Comparison of ENCODE assay signal across 9 mouse cellular contexts in the genomic region with DNA sequence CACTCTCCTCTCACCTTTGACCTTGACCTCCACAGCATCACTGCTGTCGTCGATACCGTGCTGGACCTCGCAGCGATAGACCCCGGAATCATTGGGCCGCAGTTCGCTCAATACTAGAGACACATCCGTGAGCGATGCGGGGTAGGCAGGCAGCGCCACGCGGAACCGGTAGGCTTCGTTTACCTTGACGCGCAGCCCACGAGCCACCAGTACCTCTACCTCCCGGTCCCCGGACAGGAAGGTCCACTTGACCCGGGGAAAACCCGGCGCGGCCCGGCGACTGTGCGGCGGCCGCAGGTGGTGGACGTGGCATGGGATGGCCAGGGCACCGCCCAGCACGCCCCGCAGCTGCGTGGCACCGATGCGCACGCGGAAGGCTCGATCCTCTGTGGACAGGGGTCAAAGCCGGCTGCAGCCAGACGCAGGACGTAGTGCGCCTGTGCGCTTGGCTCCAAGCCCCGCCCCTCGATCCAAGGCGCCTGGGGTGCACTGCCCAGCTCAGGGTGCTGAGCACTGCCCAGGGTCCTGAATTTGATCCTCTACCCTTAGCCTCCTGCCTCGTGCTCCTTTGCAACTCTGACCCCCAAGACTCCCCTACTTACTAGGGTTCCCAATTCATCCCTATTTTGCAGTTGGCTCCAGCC. TPM values are rescaled to one million over a fixed set of nuclear protein-coding genes. Genes with fewer than 3 reads are reported as not detected.
DNase-seq lines count a peak whose midpoint lies in the region; ATAC-seq lines count a peak whose summit lies in the region.
"Had no signal": no experiment of that assay in that cellular context is flagged by ENCODE, and none has a peak within 500 bp of the region (broad histone marks: within the 10 kb centered on the region; RNA-seq: fewer than 3 reads in every experiment).

No protein-coding gene starts in this region.

- H3K4me2 ChIP-seq in kidney, embryonic 15.5 days = peak overlapping the region; percentile 67
- peak overlapping the region; percentile 57 for H3K4me2 ChIP-seq in embryonic facial prominence, embryonic 11.5 days (ENCODE audit: low read depth, low read length)
- peak overlapping the region; percentile 96 for H3K4me2 ChIP-seq in hindbrain, embryonic 16.5 days (ENCODE audit: low read length)
- peak overlapping the region; percentile 55 for H3K4me2 ChIP-seq in lung, embryonic 15.5 days

- peak; percentile 40; the same call in 1 of the 2 replicates for ATAC-seq in kidney, embryonic 15.5 days (replicated peaks; ENCODE audit: low FRiP score)
- 0 out of 2 replicates have a peak, but pooled peaks have one; percentile 36 for ATAC-seq in embryonic facial prominence, embryonic 11.5 days (replicated peaks; ENCODE audit: insufficient number of reproducible peaks, low FRiP score, low TSS enrichment, low read depth)
- no peak for ATAC-seq in hindbrain, embryonic 16.5 days
- ATAC-seq in lung, embryonic 15.5 days (ENCODE audit: borderline replicate concordance, extremely low read depth, low FRiP score, low TSS enrichment) = no peak

- no peak overlapping the region for H3K27ac ChIP-seq in kidney, embryonic 15.5 days
- H3K27ac ChIP-seq in embryonic facial prominence, embryonic 11.5 days (replicated peaks; ENCODE audit: low read depth, low read length) = no peak overlapping the region
- H3K27ac ChIP-seq in hindbrain, embryonic 16.5 days (ENCODE audit: low read depth, low read length) = no peak overlapping the region
- H3K27ac ChIP-seq in lung, embryonic 15.5 days = no peak overlapping the region
- H3K27ac ChIP-seq: liver, embryonic 14.5 days had no signal

- 1% methylated on average over 49 of the region's 49 CpGs for WGBS in kidney, embryonic 15.5 days
- under 1% methylated on average over 49 of the region's 49 CpGs for WGBS in embryonic facial prominence, embryonic 11.5 days
- WGBS in hindbrain, embryonic 16.5 days = under 1% methylated on average over 49 of the region's 49 CpGs
- WGBS in lung, embryonic 15.5 days = 2% methylated on average over 49 of the region's 49 CpGs

- H3K27me3 ChIP-seq in kidney, embryonic 15.5 days = peaks cover 100% of the 10 kb centered on the region
- H3K27me3 ChIP-seq in embryonic facial prominence, embryonic 11.5 days (ENCODE audit: control insufficient read depth, insufficient read depth, low read length) = peaks cover 82% of the 10 kb centered on the region
- H3K27me3 ChIP-seq in hindbrain, embryonic 16.5 days (replicated peaks; ENCODE audit: control insufficient read depth, insufficient read depth, low read length) = peaks cover 76% of the 10 kb centered on the region
- H3K27me3 ChIP-seq in lung, embryonic 15.5 days = peaks cover 98% of the 10 kb centered on the region

- H3K36me3 ChIP-seq in kidney, embryonic 15.5 days = no peaks in the 10 kb centered on the region
- H3K36me3 ChIP-seq in embryonic facial prominence, embryonic 11.5 days (replicated peaks; ENCODE audit: control insufficient read depth, insufficient read depth, low read depth, low read length) = no peaks in the 10 kb centered on the region
- 0 out of 2 replicates have a peak, but pooled peaks cover 2% of the 10 kb centered on the region for H3K36me3 ChIP-seq in hindbrain, embryonic 16.5 days (ENCODE audit: control insufficient read depth, insufficient read depth, low read length)
- no peaks in the 10 kb centered on the region for H3K36me3 ChIP-seq in lung, embryonic 15.5 days

- peak overlapping the region; percentile 40 for H3K4me3 ChIP-seq in kidney, embryonic 15.5 days (replicated peaks)
- H3K4me3 ChIP-seq in embryonic facial prominence, embryonic 11.5 days (ENCODE audit: low read depth, low read length) = peak overlapping the region; percentile 25
- peak overlapping the region; percentile 46 for H3K4me3 ChIP-seq in hindbrain, embryonic 16.5 days (ENCODE audit: low read length)
- H3K4me3 ChIP-seq in lung, embryonic 15.5 days = peak overlapping the region; percentile 30

- DNase-seq in kidney, adult 9 months = no peak
- no peak for DNase-seq in embryonic facial prominence, embryonic 11.5 days (ENCODE audit: low spot score)
- peak; percentile 78 for DNase-seq in testis, postnatal 10 days (ENCODE audit: low spot score)
- DNase-seq in spleen, adult 18-20 months = no peak
- no peak for DNase-seq in layer of hippocampus, adult 9-11 months

- H3K9ac ChIP-seq in kidney, embryonic 15.5 days = no peak overlapping the region
- no peak overlapping the region; the same call in 1 of the 2 replicates for H3K9ac ChIP-seq in embryonic facial prominence, embryonic 11.5 days (replicated peaks; ENCODE audit: low read length)
- peak overlapping the region; percentile 62 for H3K9ac ChIP-seq in hindbrain, embryonic 16.5 days (ENCODE audit: low read depth, low read length)
- no peak overlapping the region for H3K9ac ChIP-seq in lung, embryonic 15.5 days
- H3K9ac ChIP-seq: liver, embryonic 14.5 days had no signal

- H3K9me3 ChIP-seq in kidney, embryonic 15.5 days (replicated peaks) = no peaks in the 10 kb centered on the region
- no peaks in the 10 kb centered on the region for H3K9me3 ChIP-seq in embryonic facial prominence, embryonic 11.5 days (replicated peaks; ENCODE audit: control insufficient read depth, low read length)
- H3K9me3 ChIP-seq in hindbrain, embryonic 16.5 days (ENCODE audit: control insufficient read depth, low read length) = no peaks in the 10 kb centered on the region
- H3K9me3 ChIP-seq in lung, embryonic 15.5 days = no peaks in the 10 kb centered on the region

- H3K4me1 ChIP-seq in kidney, embryonic 15.5 days = peaks cover 30% of the 10 kb centered on the region
- H3K4me1 ChIP-seq in embryonic facial prominence, embryonic 11.5 days (ENCODE audit: control insufficient read depth, insufficient read depth, low read length) = peaks cover 7% of the 10 kb centered on the region
- H3K4me1 ChIP-seq in hindbrain, embryonic 16.5 days (ENCODE audit: control insufficient read depth, insufficient read depth, low read depth, low read length) = peaks cover 35% of the 10 kb centered on the region
- H3K4me1 ChIP-seq in lung, embryonic 15.5 days = peaks cover 26% of the 10 kb centered on the region

RNA-seq across cellular contexts. Expression of gene Bcan, which starts 2.9 kb away (rescaled TPM):
- polyA plus RNA-seq in kidney, embryonic 15.5 days (2015; fragmentation: Nextera tagmentation; extraction: Ambion mirVana) = 0.17 and 0.33 TPM in 2 replicates
- 0.06 TPM in 1 of 2 replicates, not detected in the other for polyA plus RNA-seq in embryonic facial prominence, embryonic 11.5 days (2014; fragmentation: Nextera tagmentation; extraction: Ambion mirVana)
- 150 and 186 TPM in 2 replicates for polyA plus RNA-seq in hindbrain, embryonic 16.5 days (2015; fragmentation: Nextera tagmentation; extraction: Ambion mirVana)
- polyA plus RNA-seq in lung, embryonic 15.5 days (2015; fragmentation: Nextera tagmentation; extraction: Ambion mirVana) = 0.07 and 0.18 TPM in 2 replicates
- polyA plus RNA-seq: liver, embryonic 14.5 days had no signal

RNA-seq across cellular contexts. Expression of gene Nes, which starts 26.2 kb away (rescaled TPM):
- polyA plus RNA-seq in kidney, embryonic 15.5 days (2015; fragmentation: Nextera tagmentation; extraction: Ambion mirVana) = 31.1 and 34.6 TPM in 2 replicates
- polyA plus RNA-seq in embryonic facial prominence, embryonic 11.5 days (2014; fragmentation: Nextera tagmentation; extraction: Ambion mirVana) = 15.1 and 16.2 TPM in 2 replicates
- polyA plus RNA-seq in hindbrain, embryonic 16.5 days (2015; fragmentation: Nextera tagmentation; extraction: Ambion mirVana) = 15.6 and 20.2 TPM in 2 replicates
- 30.1 and 32.4 TPM in 2 replicates for polyA plus RNA-seq in lung, embryonic 15.5 days (2015; fragmentation: Nextera tagmentation; extraction: Ambion mirVana)

RNA-seq across cellular contexts. Expression of gene Hapln2, which starts 30.3 kb away (rescaled TPM):
- polyA plus RNA-seq in kidney, embryonic 15.5 days (2015; fragmentation: Nextera tagmentation; extraction: Ambion mirVana) = 0.12 and 0.23 TPM in 2 replicates
- 0.32 TPM in 1 of 2 replicates, not detected in the other for polyA plus RNA-seq in embryonic facial prominence, embryonic 11.5 days (2014; fragmentation: Nextera tagmentation; extraction: Ambion mirVana)
- 0.30 and 0.66 TPM in 2 replicates for polyA plus RNA-seq in hindbrain, embryonic 16.5 days (2015; fragmentation: Nextera tagmentation; extraction: Ambion mirVana)
- polyA plus RNA-seq in lung, embryonic 15.5 days (2015; fragmentation: Nextera tagmentation; extraction: Ambion mirVana) = 0.07 and 0.23 TPM in 2 replicates
- polyA plus RNA-seq: liver, embryonic 14.5 days had no signal

RNA-seq across cellular contexts. Expression of gene Gpatch4, which starts 45.8 kb away (rescaled TPM):
- polyA plus RNA-seq in kidney, embryonic 15.5 days (2015; fragmentation: Nextera tagmentation; extraction: Ambion mirVana) = 38.2 and 45.4 TPM in 2 replicates
- polyA plus RNA-seq in embryonic facial prominence, embryonic 11.5 days (2014; fragmentation: Nextera tagmentation; extraction: Ambion mirVana) = 34.7 and 37.8 TPM in 2 replicates
- 34.9 and 35.8 TPM in 2 replicates for polyA plus RNA-seq in hindbrain, embryonic 16.5 days (2015; fragmentation: Nextera tagmentation; extraction: Ambion mirVana)
- polyA plus RNA-seq in lung, embryonic 15.5 days (2015; fragmentation: Nextera tagmentation; extraction: Ambion mirVana) = 30.6 and 31.6 TPM in 2 replicates

RNA-seq across cellular contexts. Expression of gene Crabp2, which starts 48.6 kb away (rescaled TPM):
- polyA plus RNA-seq in kidney, embryonic 15.5 days (2015; fragmentation: Nextera tagmentation; extraction: Ambion mirVana) = 81.1 and 82.3 TPM in 2 replicates
- 626 and 642 TPM in 2 replicates for polyA plus RNA-seq in embryonic facial prominence, embryonic 11.5 days (2014; fragmentation: Nextera tagmentation; extraction: Ambion mirVana)
- polyA plus RNA-seq in hindbrain, embryonic 16.5 days (2015; fragmentation: Nextera tagmentation; extraction: Ambion mirVana) = 49.1 and 52.4 TPM in 2 replicates
- polyA plus RNA-seq in lung, embryonic 15.5 days (2015; fragmentation: Nextera tagmentation; extraction: Ambion mirVana) = 8.1 and 10.4 TPM in 2 replicates

Comparison
In these comparisons a context has a peak if more than half of its experiments do, and no peak if none do; other contexts are left out.
1. ATAC-seq: peak in kidney, embryonic 15.5 days (single experiment) and embryonic facial prominence, embryonic 11.5 days (single experiment); none in hindbrain, embryonic 16.5 days (single experiment) and lung, embryonic 15.5 days (single experiment).
2. RNA of gene Bcan, which starts 2.9 kb away (polyA plus RNA-seq): 150 to 186 TPM in hindbrain, embryonic 16.5 days; 0.17 to 0.33 TPM in kidney, embryonic 15.5 days, 0.07 to 0.18 TPM in lung, embryonic 15.5 days and 0.06 TPM in embryonic facial prominence, embryonic 11.5 days; every median in the first group is over 100 times any median in the second.
3. Peak in every context shown above with its lines, with median percentiles within 50 percentile points of each other: H3K4me2 ChIP-seq and H3K4me3 ChIP-seq.